Mouse (Mus musculus) A20 (cell line): ENCODE results near the gene Tnrc6a.
"Not testable (repeated sequence)": the region's sequence is repeated elsewhere in the genome, so short reads cannot be mapped to it uniquely, and the experiment has no call there.

Source experiments
- DNase-seq: peaks from one replicate; pipeline ENCODE4 v3.0.0-alpha.2; 2011; ENCODE audit warnings: low read depth, low spot score

The Tnrc6a gene

GRCm38 (mm10) chr7:123123665-123124298, at the start of gene Tnrc6a:
Gene Tnrc6a (plus strand): TSS chr7:123123885.
- peak; percentile 99 for DNase-seq

- no peak for DNase-seq
Measured at GRCm38 (mm10) chr7:123082236-123082635, 41.4 kb upstream of the Tnrc6a start.

DNA sequence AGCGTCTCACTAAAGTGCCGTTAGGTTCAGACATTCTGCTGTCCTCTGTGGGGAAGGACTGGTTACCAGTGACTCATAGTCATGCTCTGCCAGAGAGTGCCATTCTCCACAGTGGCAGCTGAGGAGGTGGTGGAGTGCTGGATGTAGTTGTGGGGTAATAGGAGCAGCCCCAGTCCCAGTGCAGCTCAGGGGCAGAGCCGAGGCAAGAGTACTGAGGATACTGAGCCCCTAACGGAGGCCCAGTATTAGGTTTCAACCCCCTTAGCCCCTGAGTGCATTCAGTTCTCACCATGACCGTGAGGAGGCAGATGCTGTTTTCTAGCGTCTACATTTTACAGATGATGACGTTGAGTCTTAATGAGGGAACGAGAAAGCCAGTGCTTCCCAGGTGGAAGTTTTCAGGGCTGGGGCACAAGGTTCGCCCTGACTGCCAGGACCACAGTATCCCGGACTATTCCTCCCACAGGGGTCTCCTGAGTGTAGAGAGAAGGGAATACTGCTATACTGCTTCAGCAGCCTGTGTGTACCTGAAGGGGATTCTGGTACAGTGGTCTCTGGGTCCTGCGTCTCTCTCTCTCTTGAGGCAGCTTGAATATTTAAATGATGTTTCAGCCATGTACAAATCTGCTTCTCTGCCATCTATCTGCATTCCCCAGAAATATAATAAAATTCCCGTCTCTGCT, 40.1 kb upstream of the Tnrc6a start:
- DNase-seq: no peak

DNA sequence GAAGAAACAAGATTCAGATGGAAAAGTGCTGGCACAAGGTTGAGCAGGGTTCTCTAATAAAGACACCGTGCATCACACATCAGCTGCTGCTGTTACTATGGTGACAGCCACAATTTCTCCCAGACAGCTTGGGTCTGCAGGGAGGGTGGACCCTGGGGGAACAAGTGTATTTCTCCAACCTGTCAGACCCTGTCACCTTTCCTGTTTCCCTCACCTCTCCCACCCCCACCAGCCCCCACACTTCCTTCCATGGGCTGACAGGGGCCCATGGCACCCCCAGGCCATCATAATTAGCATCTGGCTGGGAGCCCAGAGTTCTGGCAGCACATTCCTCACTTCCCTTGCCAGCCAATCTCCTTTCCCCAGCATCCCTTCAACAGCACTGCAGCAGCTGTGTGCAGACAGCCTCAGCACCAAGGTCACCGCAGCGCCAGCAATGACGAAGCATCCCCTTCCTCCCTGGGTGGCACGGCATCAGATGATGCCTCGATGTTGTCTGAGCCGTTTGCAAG, 39.4 kb upstream of the Tnrc6a start:
- DNase-seq: no peak

GRCm38 (mm10) chr7:123084708-123085107, 39.0 kb upstream of the Tnrc6a start:
- no peak for DNase-seq

DNA sequence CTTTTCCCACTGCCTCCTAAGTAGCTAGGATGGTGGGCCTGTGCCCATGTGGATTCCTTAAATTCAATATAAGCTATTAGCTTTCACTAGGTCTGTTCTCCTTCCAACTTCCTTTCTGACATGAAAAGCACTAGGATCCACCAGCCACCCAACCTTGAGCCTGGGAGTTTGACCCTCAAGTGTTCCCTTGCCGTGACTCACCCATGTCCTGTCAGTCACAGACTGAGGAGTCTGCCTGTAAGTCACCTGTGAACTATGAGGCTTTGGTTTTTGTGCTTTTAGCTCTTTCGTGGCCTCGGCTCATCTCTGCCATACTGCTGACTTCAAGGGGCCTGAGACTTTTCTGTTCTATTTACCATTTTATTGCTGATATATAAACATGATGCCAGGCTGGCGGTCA, 34.8 kb upstream of the Tnrc6a start:
- DNase-seq: no peak

DNA sequence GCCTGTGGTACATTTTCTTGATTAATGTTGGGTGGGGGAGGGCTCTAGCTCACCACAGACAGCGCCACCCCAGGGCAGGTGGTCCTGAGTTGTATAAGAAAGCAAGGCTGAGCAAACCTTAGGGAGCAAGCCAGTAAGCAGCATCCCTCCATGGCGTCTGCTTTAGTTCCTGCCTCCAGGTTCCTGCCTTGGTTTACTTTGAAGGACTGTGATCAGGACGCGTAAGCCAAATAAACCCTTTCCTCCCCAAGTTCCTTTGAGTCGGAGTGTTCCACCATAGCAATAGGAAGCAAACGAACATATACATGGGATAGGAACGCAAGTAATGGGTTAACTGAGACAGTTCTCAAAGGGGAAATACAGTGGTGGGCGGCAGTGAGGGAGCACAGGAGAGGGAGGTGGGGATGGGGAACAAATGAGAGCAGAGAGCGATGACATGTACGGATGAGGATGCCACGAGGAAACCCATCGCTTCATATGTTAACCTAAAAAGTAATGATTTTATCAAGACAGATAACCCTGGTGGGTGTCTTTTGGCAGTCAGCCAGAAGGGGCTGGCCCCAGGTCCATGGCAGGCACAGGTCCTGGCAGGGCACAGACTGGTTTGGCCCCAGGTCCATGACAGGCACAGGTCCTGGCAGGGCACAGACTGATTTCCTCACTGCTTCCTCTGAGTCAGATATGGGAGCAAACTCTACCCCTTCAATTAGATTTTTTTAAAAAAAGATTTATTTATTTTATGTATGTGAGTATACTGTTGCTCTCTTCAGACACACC, 27.2 kb upstream of the Tnrc6a start:
- no peak for DNase-seq

DNA sequence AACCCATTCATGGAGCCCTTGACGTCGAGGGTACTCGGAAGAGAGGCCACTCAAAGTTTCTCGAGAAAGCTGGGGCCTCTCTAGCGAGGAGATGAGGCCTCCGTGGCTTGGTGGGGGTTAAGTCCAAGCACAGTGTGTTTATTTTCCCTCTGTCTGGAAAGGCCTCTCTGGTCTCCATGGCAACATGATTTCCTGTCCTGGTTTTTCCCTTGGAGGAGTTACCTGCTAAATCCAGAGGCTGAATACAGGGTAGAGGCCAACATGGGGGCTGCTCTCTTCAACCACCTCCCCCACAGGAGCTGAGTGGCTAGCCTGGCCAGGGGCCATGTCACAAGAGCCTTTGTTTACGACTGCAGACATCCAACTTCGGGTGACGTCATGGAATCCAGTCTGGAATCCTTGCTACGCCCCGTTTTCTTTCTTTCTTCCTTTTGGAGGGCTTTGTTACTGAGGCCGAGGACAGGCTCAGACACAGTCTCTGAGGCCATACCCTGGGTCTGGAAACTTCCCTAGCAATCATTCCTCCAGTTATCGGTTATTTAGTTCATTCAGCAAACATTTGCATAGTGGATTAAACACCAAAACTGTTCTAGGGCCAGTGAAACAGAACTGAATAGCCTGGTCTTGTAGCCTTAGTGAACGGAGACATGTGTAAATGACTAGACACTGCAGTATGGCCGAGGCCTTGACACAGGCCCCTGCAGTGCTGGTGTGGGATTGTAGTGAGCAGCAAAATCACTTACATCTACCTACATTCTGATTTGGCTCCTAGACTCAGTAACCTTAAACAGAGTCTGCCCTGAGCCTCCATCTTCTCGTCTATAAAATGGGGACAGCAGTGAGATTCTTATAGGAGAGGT, 25.6 kb upstream of the Tnrc6a start:
- DNase-seq: no peak

- no peak for DNase-seq
Measured at GRCm38 (mm10) chr7:123101295-123101694, 22.4 kb upstream of the Tnrc6a start.

- not testable (repeated sequence) for DNase-seq
Measured at GRCm38 (mm10) chr7:123105381-123105780, 18.3 kb upstream of the Tnrc6a start.

DNA sequence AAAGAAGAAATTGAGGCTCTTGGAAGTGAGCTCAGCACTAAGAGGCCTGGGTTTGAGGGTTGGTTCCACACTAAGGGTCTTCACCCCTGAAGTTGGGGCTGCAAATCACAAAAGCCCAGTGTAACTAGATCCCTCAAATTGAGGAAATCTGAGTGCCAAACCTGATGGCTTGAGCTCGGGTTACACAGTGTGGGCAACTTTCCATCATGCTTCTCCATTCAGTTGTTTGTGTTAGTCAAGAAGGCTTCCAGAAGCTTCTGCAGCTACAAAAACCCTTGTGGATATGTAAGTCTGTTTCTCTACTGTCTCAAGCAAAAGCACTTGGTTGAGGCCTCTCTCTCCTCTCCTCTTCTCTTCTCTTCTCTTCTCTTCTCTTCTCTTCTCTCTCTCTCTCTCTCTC, 17.8 kb upstream of the Tnrc6a start:
- DNase-seq: no peak

DNA sequence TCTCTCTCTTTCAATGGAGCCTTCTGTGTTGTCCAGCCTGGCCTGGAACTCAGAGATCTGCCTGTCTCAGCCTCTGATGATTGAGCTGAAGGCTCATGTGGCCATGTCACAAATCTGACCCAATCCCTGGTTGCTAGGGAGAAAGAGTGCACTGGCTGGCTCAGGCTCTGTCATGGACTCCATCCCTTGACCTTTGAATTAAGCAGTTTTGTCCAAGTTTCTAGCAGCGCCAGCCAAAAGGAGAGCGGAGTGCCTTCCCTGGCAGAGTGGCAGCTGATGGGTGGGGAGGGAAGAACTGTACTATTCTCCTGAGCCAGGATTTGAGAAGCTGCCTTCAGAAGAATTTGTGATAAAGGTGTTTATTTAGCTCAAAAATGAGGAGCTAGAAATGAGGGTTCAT, 17.4 kb upstream of the Tnrc6a start:
- DNase-seq: no peak

DNA sequence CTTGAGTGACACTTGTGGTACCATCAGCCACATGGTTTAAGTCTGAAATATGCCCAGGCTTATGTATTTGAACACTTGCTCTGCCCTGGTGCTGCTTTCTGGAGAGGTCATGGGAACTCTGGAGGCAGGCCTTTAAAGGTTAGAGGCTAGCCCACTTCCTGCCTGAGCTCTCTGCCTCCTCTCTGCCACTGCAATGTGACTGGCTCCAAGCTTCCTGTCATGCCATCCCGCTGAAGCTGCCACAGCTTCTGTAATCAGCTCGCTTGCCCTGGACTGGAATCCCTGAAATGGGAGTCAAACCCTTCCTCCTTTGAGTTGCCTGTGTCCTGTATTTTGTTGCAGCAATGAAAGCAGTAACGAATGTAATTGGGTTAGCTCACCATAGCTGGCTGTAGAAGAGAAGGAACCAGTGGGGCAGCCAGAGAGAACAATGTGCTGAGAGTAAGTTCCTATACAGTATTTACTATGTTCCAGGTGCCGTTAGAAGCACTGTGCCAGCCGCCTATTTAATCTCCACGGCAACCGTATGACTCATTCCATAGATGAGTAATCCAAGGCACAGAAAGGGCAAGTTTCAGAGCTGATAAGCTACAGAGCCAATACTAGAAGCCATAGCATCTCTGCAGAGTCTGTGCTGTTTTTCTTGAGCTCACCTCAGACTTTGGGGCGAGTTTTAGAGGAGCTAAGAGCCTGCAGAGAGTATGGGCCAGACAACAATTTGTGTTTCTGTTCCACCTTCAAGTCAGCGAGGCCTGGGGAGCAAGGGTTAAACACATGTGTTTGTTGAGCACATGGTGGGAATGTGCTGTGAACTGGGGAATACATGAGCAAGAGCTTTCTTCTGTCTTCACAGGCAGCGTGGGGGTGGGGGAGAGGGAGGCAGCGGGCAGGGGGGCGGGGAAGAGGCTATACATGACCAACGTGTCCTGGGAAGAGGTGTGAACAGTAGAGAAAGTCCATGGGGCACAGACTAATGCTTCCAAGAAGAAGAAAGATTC, 15.3 kb upstream of the Tnrc6a start:
- DNase-seq: peak; percentile 20

DNA sequence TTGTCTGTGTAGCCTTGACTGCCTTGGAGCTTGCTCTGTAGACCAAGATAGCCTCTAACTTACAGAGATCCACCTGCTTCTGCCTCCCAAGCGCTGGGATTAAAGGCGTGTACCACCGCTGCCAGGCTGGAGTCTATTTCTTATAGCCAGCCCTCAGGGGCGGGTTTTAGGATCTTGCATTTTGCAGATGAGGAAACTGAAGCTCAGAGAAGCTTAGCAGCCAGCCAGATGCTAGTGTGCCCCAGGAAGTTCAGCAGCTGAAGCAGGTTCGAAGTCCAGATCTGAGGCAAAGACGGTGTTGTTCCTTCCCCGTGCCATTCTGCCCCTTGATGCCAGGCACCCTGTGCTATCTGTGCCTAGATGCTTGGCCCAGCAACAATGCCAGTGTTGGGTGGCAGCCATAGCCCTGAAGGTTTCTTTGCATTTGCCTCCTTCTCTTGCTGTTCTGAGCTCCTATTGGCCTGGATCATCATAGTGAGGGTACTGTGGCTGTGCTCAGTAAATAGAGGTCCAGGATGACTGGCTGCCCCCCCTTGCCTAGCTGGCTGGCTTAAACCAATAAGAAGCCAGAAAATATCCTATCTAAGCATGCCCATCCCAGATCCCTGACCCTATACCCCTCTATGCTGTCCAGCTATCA, 14.2 kb upstream of the Tnrc6a start:
- DNase-seq: no peak

DNA sequence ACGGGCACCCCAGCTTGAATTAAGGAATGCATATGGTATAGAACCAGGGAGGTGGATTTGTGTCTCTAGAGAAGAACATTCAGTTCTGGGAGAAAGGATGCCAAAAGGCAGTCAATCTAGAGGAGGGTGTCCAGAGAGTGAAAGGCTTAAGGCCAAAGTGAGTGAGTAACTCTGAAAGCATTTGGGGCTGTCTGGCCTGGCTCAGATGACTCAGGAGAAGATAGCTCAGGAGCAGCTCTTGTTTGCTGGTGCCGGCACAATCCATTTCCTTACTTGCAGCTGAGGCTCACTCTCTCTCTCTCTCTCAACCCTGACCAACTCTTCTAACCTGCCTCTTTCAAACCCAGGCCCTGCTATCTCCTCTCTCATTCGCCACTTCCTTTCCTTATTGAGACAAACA, 13.6 kb upstream of the Tnrc6a start:
- no peak for DNase-seq

DNA sequence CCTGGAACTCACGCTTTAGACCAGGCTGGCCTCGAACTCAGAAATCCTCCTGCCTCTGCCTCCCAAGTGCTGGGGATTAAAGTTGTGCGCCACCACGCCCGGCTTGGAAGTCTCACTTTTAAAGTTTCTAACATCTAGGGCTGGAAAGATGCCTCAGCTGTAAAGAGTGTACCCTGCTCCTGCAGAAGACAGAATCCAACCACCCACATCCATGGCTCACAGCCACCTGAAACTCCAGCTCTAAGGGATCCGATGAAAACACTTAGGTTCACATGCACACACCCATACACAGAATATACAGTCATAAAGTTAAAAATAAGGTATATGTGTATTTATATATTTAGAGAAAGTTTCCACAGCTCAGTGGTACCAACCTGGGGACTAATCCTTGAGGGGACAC, 10.1 kb upstream of the Tnrc6a start:
- no peak for DNase-seq

- DNase-seq: no peak
Measured at GRCm38 (mm10) chr7:123116799-123117198, 6.9 kb upstream of the Tnrc6a start.

DNA sequence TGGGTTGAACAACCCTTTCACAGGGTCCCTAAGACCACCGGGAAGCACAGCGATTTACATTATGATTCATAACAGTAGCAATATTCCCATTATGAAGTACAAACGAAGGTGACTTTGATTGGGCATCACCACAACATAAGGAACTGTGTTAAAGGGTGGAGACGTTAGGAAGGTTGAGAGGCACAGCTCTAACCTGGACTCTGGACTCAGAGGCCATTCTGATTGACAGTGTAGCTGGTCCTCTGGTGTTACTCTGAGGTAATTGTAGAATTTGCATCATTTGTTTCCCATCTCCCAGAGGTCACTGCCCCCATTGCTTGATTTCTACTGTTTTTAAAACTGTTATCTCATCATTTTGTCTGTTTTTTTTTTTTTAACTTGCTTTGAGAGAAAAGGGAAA, 6.5 kb upstream of the Tnrc6a start:
- no peak for DNase-seq

GRCm38 (mm10) chr7:123120516-123120915, 3.2 kb upstream of the Tnrc6a start:
- DNase-seq: no peak

DNA sequence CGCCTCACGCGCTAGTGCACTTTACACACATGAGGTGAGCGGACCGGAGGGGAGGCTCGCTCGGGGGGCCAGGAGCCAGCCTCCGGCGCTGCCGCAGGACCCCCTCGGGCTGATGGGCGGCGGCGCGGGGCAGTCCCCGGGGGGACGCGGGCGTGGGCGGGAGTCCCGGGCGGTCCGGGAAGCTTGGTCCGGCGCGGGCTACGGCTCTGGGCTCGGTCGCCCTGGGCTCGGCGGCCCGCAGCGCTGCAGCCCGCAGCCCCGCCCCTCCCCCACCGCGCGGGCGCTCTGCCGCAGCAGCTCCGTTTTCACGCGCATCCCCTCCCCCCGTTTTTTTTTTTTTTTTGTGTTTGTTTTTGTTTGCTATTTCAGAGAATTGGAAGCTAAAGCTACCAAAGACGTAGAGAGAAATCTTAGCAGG, 623 bp downstream of the Tnrc6a start:
- no peak for DNase-seq
